Mouse (Mus musculus) E14TG2a.4 (cell line): ENCODE measurements around the gene Cc2d1a.

Source experiments
- H3K27me3 ChIP-seq: 2 replicates; pipeline ENCODE4 v1.6.1; 2014; ENCODE audit warnings: low read length, control low read depth; ENCODE audit not compliant: insufficient read depth
- H3K36me3 ChIP-seq: 2 replicates; pipeline ENCODE4 v1.6.1; 2014; ENCODE audit warnings: low read length, control low read depth; ENCODE audit not compliant: insufficient read depth
- H3K4me1 ChIP-seq: replicated peaks from 2 replicates; pipeline ENCODE4 v1.6.1; 2014; ENCODE audit warnings: low read depth, low read length, control low read depth
- H3K4me3 ChIP-seq: replicated peaks from 2 replicates; pipeline ENCODE4 v1.5.1; 2014; ENCODE audit warnings: mild to moderate bottlenecking, low read length
- H3K9me3 ChIP-seq: 2 replicates; pipeline ENCODE4 v1.6.1; 2014; ENCODE audit warnings: low read length, control low read depth
- CTCF ChIP-seq: conservative IDR thresholded peaks from 2 replicates; pipeline ENCODE4 v1.5.1; 2014; ENCODE audit warnings: low read length
- NANOG ChIP-seq: IDR thresholded peaks from 2 replicates; pipeline ENCODE4 v1.6.1; 2014; ENCODE audit warnings: borderline replicate concordance, low read length, mixed read lengths
- POU5F1 ChIP-seq: IDR thresholded peaks from 2 replicates; pipeline ENCODE4 v1.6.1; 2014; ENCODE audit warnings: low read length, borderline replicate concordance

The Cc2d1a gene

DNA sequence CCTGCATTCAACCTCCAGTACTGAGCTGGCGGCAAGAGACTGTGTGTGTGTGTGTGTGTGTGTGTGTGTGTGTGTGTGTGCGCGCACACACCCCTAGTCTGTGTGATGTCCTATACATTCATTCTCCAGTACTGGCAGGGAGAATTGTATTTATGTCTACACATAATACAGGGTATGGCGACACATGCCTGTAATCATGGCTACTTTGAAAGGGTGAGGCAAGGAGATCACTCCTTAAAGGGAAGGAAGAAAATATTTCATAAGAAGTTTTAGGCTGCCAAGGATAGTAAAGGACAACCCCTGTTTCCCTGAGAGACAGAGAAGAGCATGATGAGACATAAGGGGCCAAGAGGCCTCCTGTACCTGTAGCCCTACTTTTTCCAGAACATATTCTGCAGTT, 9.9 kb upstream of the Cc2d1a start:
- no peak for TF ChIP-seq POU5F1
- TF ChIP-seq NANOG, result no peak
- TF ChIP-seq CTCF, result no peak
- Histone ChIP-seq H3K27me3 (peaks cover 7% of the 10 kb centered on the region; the same call in 1 of the 2 replicates), H3K9me3 (no peaks in the 10 kb centered on the region), H3K4me1 (peaks cover 5% of the 10 kb centered on the region), H3K4me3 (no peak overlapping the region), H3K36me3 (peaks cover 31% of the 10 kb centered on the region)

DNA sequence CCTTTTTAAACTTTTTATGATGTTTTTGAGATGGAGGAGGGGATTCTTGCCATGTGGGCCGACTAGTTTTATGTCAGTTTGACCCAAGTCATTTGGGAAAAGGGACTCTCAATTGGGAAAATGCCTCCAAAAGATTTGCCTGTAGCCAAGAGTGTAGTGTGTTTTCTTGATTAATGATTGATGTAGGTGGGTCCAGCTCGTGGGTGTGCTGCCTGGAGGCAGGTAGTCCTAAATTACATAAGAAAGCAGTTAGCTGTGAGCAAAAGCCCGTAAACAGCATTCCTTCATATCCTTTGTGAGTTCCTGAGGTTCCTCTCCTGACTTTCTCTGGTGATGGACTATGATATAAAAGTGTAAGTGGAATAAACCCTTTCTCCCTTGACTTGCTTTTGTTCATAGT, 1.4 kb upstream of the Cc2d1a start:
- Histone ChIP-seq H3K27me3 (no peaks in the 10 kb centered on the region), H3K4me3 (peak overlapping the region; percentile 89), H3K4me1 (peaks cover 72% of the 10 kb centered on the region), H3K9me3 (no peaks in the 10 kb centered on the region), H3K36me3 (peaks cover 19% of the 10 kb centered on the region)
- TF ChIP-seq CTCF (no peak), POU5F1 (no peak), NANOG (no peak)

DNA sequence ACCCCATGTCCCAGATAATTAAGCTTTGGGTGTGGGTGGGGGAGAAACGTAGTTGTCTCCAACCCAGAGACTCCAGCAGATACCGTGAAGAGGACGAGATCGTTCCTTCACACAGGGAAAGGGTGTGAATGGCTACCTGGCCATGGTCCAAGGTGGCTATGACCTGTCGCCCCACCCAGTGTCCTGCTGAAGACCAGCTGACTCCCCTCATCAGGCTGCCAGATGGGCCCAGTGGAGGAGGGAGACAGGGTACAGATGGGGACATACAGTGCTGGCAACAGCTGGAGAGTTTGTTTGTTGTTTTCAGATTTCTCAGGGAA, 755 bp upstream of the Cc2d1a start:
- TF ChIP-seq POU5F1 (no peak), CTCF (no peak), NANOG (no peak)
- Histone ChIP-seq H3K36me3 (peaks cover 26% of the 10 kb centered on the region), H3K9me3 (no peaks in the 10 kb centered on the region), H3K27me3 (no peaks in the 10 kb centered on the region), H3K4me1 (peaks cover 77% of the 10 kb centered on the region), H3K4me3 (peak overlapping the region; percentile 89)

- peaks cover 70% of the 10 kb centered on the region for H3K4me1 ChIP-seq
- TF ChIP-seq CTCF (no peak), POU5F1 (no peak), NANOG (no peak)
- H3K27me3 ChIP-seq, result no peaks in the 10 kb centered on the region
- peaks cover 37% of the 10 kb centered on the region for H3K36me3 ChIP-seq
- H3K9me3 ChIP-seq, result no peaks in the 10 kb centered on the region
- H3K4me3 ChIP-seq, result peak overlapping the region; percentile 89
Observed at GRCm38 (mm10) chr8:84147324-84147766, 391 bp downstream of the Cc2d1a start.

DNA sequence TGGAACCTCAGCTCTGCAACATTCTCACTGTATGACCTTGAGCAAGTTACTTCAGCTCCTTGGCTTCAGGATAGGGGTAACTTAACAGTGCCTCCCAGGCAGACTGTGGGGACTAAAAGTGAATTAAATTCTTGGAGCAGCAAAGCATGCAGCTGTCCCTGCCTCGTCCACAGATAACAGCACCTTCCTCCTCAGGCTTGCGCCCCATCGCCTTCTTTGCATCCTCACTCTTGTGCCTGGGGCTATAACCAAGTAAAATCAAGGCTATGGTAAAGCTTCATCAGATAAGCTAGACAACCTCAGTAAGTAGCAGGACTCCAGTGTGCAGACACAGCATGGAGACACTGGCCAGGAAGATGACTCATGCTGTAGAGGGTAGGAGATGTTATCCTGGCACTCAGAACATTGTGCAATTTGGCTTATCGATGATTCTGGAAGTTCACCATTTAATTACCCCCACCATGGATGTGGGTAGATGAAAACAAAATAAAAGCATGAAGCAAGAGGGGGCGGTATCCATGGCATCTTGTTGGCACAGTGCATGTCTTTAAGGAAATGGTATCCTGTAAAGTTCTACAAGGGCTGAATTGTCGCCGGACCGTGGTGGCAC, 3.0 kb downstream of the Cc2d1a start:
- no peaks in the 10 kb centered on the region for H3K27me3 ChIP-seq
- H3K4me1 ChIP-seq, result peaks cover 50% of the 10 kb centered on the region
- no peak for TF ChIP-seq POU5F1
- no peak for TF ChIP-seq CTCF
- no peak for TF ChIP-seq NANOG
- H3K36me3 ChIP-seq, result peaks cover 61% of the 10 kb centered on the region
- H3K9me3 ChIP-seq, result no peaks in the 10 kb centered on the region
- H3K4me3 ChIP-seq, result no peak overlapping the region

DNA sequence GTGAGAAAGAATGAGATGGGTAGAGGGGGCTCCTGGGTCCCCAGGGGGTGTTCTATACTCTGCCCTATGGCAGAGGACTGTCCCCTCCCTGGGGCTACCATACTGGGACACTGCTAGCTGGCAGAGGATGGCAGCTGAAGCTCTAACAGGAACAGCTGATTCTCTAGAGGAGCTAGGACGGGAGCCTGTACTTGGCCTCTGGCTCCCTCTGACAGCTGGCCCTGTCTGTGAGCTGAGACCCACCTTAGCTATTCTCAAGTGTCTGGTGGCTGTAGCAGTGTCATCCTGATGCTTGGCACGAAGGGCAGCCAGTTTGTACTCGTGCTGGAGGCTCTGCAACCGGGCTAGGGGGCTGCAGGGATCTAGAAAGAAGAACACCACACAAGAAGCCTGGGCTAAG, 6.9 kb downstream of the Cc2d1a start:
- Histone ChIP-seq H3K36me3 (peaks cover 95% of the 10 kb centered on the region), H3K4me1 (peaks cover 21% of the 10 kb centered on the region), H3K4me3 (no peak overlapping the region), H3K9me3 (no peaks in the 10 kb centered on the region), H3K27me3 (no peaks in the 10 kb centered on the region)
- TF ChIP-seq POU5F1, result no peak
- no peak for TF ChIP-seq NANOG

DNA sequence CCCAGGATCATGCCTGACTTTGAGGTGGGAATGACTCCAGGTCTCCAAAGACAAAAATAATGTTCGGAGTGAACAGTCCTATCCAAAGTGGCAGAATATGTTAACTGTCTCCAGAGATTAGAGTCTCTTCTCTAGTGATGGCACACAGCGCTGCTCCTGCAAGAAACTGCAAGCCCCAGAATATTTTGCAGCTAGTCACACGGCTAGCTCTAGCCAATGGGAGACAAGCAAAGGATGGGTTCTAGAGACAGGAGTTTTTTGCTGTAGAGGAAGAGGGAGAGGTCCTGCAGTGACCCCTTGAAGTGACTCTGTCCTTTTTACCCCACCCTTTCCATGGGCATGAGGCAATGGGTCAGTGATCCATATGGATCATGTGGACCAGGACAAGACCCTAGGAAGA, 9.9 kb downstream of the Cc2d1a start:
- TF ChIP-seq POU5F1 (no peak), CTCF (no peak), NANOG (no peak)
- peaks cover 23% of the 10 kb centered on the region for H3K4me1 ChIP-seq
- no peaks in the 10 kb centered on the region for H3K27me3 ChIP-seq
- H3K4me3 ChIP-seq, result no peak overlapping the region
- H3K9me3 ChIP-seq, result no peaks in the 10 kb centered on the region
- peaks cover 97% of the 10 kb centered on the region for H3K36me3 ChIP-seq

GRCm38 (mm10) chr8:84132225-84132624, 15.5 kb downstream of the Cc2d1a start:
- no peak for TF ChIP-seq NANOG
- no peak for TF ChIP-seq POU5F1
- no peak for TF ChIP-seq CTCF
- Histone ChIP-seq H3K4me3 (no peak overlapping the region; the same call in 1 of the 2 replicates), H3K27me3 (peaks cover 21% of the 10 kb centered on the region), H3K9me3 (no peaks in the 10 kb centered on the region), H3K36me3 (peaks cover 54% of the 10 kb centered on the region), H3K4me1 (peaks cover 58% of the 10 kb centered on the region)

DNA sequence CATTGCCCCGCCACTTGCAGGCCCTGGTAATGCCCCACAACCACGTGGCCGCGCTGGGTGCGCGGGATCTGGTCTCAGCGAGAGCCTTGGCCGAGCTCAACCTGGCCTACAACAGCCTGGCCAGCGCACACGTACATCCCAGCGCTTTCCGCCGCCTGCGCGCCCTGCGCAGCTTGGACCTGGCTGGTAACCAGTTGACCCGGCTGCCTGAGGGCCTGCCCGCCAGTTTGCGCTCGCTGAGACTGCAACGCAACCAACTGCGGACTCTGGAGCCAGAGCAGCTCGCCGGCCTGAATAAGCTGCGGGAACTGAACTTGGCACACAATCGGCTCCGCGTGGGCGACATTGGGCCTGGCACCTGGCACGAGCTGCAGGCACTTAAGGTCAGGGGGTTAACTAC, 16.9 kb downstream of the Cc2d1a start:
- H3K36me3 ChIP-seq, result peaks cover 40% of the 10 kb centered on the region

More for the DNA sequence above, 16.9 kb downstream of the Cc2d1a start:
- Histone ChIP-seq H3K4me3 (peak overlapping the region; percentile 77), H3K4me1 (peaks cover 73% of the 10 kb centered on the region), H3K27me3 (peaks cover 21% of the 10 kb centered on the region), H3K9me3 (no peaks in the 10 kb centered on the region)
- no peak; the same call in 1 of the 2 replicates for TF ChIP-seq POU5F1
- no peak for TF ChIP-seq CTCF
- no peak for TF ChIP-seq NANOG
